15 mouse cellular contexts compared by ENCODE assay signal in genomic region chr19:6133197-6133596, GRCm38 (mm10). TPM values are rescaled to one million over a fixed set of nuclear protein-coding genes. Genes with fewer than 3 reads are reported as not detected.
"Had no signal": no experiment of that assay in that cellular context is flagged by ENCODE, and none has a peak within 500 bp of the region (broad histone marks: within the 10 kb centered on the region; RNA-seq: fewer than 3 reads in every experiment).

No protein-coding gene starts in this region.

RNA-seq across cellular contexts. Expression of gene Batf2, which starts 7.6 kb away (rescaled TPM):
- total RNA-seq: hindbrain, postnatal 0 days had no signal
- polyA plus RNA-seq: heart, embryonic 10.5 days; heart, embryonic 14.5 days; hindbrain, embryonic 14.5 days; limb, embryonic 10.5 days; limb, embryonic 12.5 days had no signal

RNA-seq across cellular contexts. Expression of gene Naaladl1, which starts 27.6 kb away (rescaled TPM):
- total RNA-seq: gastrocnemius, adult 2 months; gastrocnemius, postnatal 25 days; heart, adult 18-20 months; heart, adult 8-10 months; heart, postnatal 25 days; layer of hippocampus, postnatal 25 days; left cerebral cortex, adult 2 months; left cerebral cortex, postnatal 14 days; liver, adult 2 months had no signal
- polyA plus RNA-seq: liver, adult 2 months had no signal
